Mouse (Mus musculus): Measurements from ENCODE around the gene Mrps15.
A peak's percentile ranks its signal among the peaks of the same experiment; 100 is the strongest.

DNA sequence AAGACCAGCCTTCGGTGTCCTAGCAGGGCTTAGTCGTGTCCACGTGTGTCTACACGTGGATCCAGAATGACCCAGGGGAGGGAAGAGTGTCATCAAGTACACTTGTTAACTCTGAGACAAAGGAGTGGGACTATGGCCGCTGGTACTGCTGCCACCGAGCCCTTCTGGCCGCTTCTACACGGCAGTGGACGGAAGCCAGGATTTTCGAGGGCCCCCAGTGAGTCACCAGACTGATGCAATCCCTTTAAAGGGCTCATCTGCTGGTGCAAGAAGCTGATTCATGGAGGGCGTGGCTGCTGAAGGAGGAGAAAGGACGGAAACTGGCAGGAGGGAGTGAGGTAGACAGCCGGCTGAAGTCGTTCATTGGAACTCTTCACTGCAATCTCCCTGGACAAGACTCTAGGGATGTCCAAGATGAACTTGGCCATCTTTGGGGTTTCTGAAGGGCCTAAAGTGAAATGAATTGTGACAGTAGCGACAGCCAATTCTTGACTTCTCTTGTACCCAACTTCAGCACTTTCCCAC lies 56.4 kb downstream of the Mrps15 start:
- TF ChIP-seq CTCF (IDR thresholded peaks at IDR 0.05) (peak; percentile 11; the same call in 1 of the 2 replicates), EP300 (IDR thresholded peaks at IDR 0.05) (peak; percentile 96)

All from lung, postnatal 0 days (tissue).